ENCODE assay signal across 12 mouse cellular contexts in genomic region chrX:73911588-73911987, GRCm38 (mm10). TPM values are rescaled to one million over a fixed set of nuclear protein-coding genes. Genes with fewer than 3 reads are reported as not detected.
DNase-seq lines count a peak whose midpoint lies in the region; ATAC-seq and TF ChIP-seq lines count a peak whose summit lies in the region.
"Had no signal": no experiment of that assay in that cellular context is flagged by ENCODE, and none has a peak within 500 bp of the region (broad histone marks: within the 10 kb centered on the region; RNA-seq: fewer than 3 reads in every experiment).

No protein-coding gene starts in this region.

- peak; percentile 65 to 69 for DNase-seq in B cell, adult 2 months
- no peak for DNase-seq in liver, embryonic 14.5 days (ENCODE audit: low read depth in 3 of 3, low spot score in 3 of 3)
- DNase-seq in spleen, adult 2 months (ENCODE audit: low read depth in 1 of 2, low spot score in 2 of 2) = peak; percentile 50 to 71
- DNase-seq in layer of hippocampus, postnatal 36 days = no peak
- no peak for DNase-seq in left cerebral cortex, adult 11 months (ENCODE audit: low spot score)
- no peak for DNase-seq in left cerebral cortex, postnatal 25 days (ENCODE audit: low spot score in 2 of 2)
- DNase-seq: cerebellum, adult 9-11 months had no signal

- TF ChIP-seq POLR2A in spleen, adult 2 months (IDR thresholded peaks at IDR 0.05; ENCODE audit: low read depth, low read length) = no peak; the same call in 1 of the 2 replicates

- 28% methylated on average over 2 of the region's 2 CpGs for WGBS in liver, embryonic 14.5 days (ENCODE audit: insufficient replicate concordance)
- 33% methylated on average over 2 of the region's 2 CpGs for WGBS in spleen, adult 2 months

- no peak overlapping the region; a peak in 1 of 4 replicates for H3K4me3 ChIP-seq in liver, embryonic 14.5 days (ENCODE audit: insufficient read depth in 1 of 2, low read depth in 2 of 2, low read length in 2 of 2)
- H3K4me3 ChIP-seq in spleen, adult 2 months (ENCODE audit: extremely low read depth, insufficient read depth, insufficient read length) = peak overlapping the region; percentile 68
- H3K4me3 ChIP-seq: hindbrain, embryonic 13.5 days had no signal

- intact Hi-C loops in left cerebral cortex, postnatal 25 days (cut with DNase I) = no loop called here

- H3K27me3 ChIP-seq in liver, embryonic 14.5 days (ENCODE audit: control insufficient read depth, insufficient read depth, low read length) = no peaks in the 10 kb centered on the region
- no peaks in the 10 kb centered on the region for H3K27me3 ChIP-seq in spleen, adult 2 months (ENCODE audit: control insufficient read depth, insufficient read depth, low read length)
- H3K27me3 ChIP-seq: hindbrain, embryonic 13.5 days; stomach, embryonic 15.5 days had no signal

- peak overlapping the region; percentile 69 for H3K4me2 ChIP-seq in liver, embryonic 14.5 days (ENCODE audit: low read depth)

- H3K27ac ChIP-seq in liver, embryonic 14.5 days = no peak overlapping the region
- H3K27ac ChIP-seq in spleen, adult 2 months (ENCODE audit: insufficient read depth, low read length) = peak overlapping the region; percentile 94
- H3K27ac ChIP-seq: hindbrain, embryonic 13.5 days; stomach, embryonic 15.5 days had no signal

- no peak for TF ChIP-seq CTCF in liver, embryonic 14.5 days (IDR thresholded peaks at IDR 0.05; ENCODE audit: low read depth)
- TF ChIP-seq CTCF in spleen, adult 2 months (IDR thresholded peaks at IDR 0.05; ENCODE audit: extremely low read depth, insufficient read depth, insufficient read length, insufficient replicate concordance) = no peak

- no peaks in the 10 kb centered on the region for H3K9me3 ChIP-seq in liver, embryonic 14.5 days (ENCODE audit: control insufficient read depth, low read length)
- H3K9me3 ChIP-seq: hindbrain, embryonic 13.5 days; stomach, embryonic 15.5 days had no signal

- ATAC-seq in CD4-positive, CD25-positive, alpha-beta regulatory T cell, adult 4 months = peak; percentile 55
- ATAC-seq in liver, embryonic 14.5 days (ENCODE audit: insufficient read depth) = no peak

- no peak for TF ChIP-seq EP300 in liver, embryonic 14.5 days (IDR thresholded peaks at IDR 0.05; ENCODE audit: low read depth)

- H3K4me1 ChIP-seq in liver, embryonic 14.5 days (replicated peaks; ENCODE audit: control insufficient read depth in 2 of 2, insufficient read depth in 2 of 2, low read length in 1 of 2) = peaks cover 2 to 32% of the 10 kb centered on the region in 2 experiments; a peak in 3 of 4 replicates
- peaks cover 18% of the 10 kb centered on the region; the same call in 1 of the 2 replicates for H3K4me1 ChIP-seq in spleen, adult 2 months (ENCODE audit: control insufficient read depth, insufficient read depth, insufficient read length)
- H3K4me1 ChIP-seq: stomach, embryonic 15.5 days had no signal

- no peak overlapping the region; the same call in 1 of the 2 replicates for H3K9ac ChIP-seq in liver, embryonic 14.5 days (replicated peaks)
- H3K9ac ChIP-seq: hindbrain, embryonic 13.5 days; stomach, embryonic 15.5 days had no signal

- no peaks in the 10 kb centered on the region for H3K36me3 ChIP-seq in liver, embryonic 14.5 days (replicated peaks; ENCODE audit: control insufficient read depth, insufficient read depth, low read depth)
- no peaks in the 10 kb centered on the region for H3K36me3 ChIP-seq in spleen, adult 2 months (ENCODE audit: control insufficient read depth, insufficient read depth, low read length)
- H3K36me3 ChIP-seq: hindbrain, embryonic 13.5 days; stomach, embryonic 15.5 days had no signal

RNA-seq across cellular contexts. Expression of gene Arhgap4, which starts 10.1 kb away (rescaled TPM):
- polyA plus RNA-seq in CD4-positive, CD25-positive, alpha-beta regulatory T cell, adult 4 months (2017; shearing (Covaris generic)) = 100 to 1,000 TPM; 162 to 239 TPM
- polyA plus RNA-seq in liver, embryonic 14.5 days (2012; rRNA removed) = 7.2 and 7.8 TPM in 2 replicates
- 3.5 and 4.9 TPM in 2 replicates for polyA plus RNA-seq in liver, embryonic 14.5 days (2014; fragmentation: Nextera tagmentation; extraction: Ambion mirVana)
- 289 and 344 TPM in 2 replicates for polyA plus RNA-seq in spleen, adult 2 months (2012; rRNA removed)
- 1 to 10 TPM; 5.4 to 6.4 TPM for total RNA-seq in layer of hippocampus, postnatal 36 days (2021)
- total RNA-seq in left cerebral cortex, postnatal 25 days (2021) = 1 to 10 TPM; 3.6 to 4.7 TPM

RNA-seq across cellular contexts. Expression of gene Naa10, which starts 10.2 kb away (rescaled TPM):
- polyA plus RNA-seq in CD4-positive, CD25-positive, alpha-beta regulatory T cell, adult 4 months (2017; shearing (Covaris generic)) = 100 to 1,000 TPM; 181 to 200 TPM
- 64.1 and 73.0 TPM in 2 replicates for polyA plus RNA-seq in liver, embryonic 14.5 days (2012; rRNA removed)
- polyA plus RNA-seq in liver, embryonic 14.5 days (2014; fragmentation: Nextera tagmentation; extraction: Ambion mirVana) = 81.1 and 81.3 TPM in 2 replicates
- polyA plus RNA-seq in spleen, adult 2 months (2012; rRNA removed) = 36.8 and 42.8 TPM in 2 replicates
- 10 to 100 TPM; 65.5 to 70.5 TPM for total RNA-seq in layer of hippocampus, postnatal 36 days (2021)
- 10 to 100 TPM; 45.4 to 53.4 TPM for total RNA-seq in left cerebral cortex, postnatal 25 days (2021)

RNA-seq across cellular contexts. Expression of gene L1cam, which starts 15.7 kb away (rescaled TPM):
- polyA plus RNA-seq in CD4-positive, CD25-positive, alpha-beta regulatory T cell, adult 4 months (2017; shearing (Covaris generic)) = 10 to 100 TPM in 1 of 2 experiments, 1 to 10 TPM in 1; 7.3 to 13.0 TPM
- polyA plus RNA-seq in liver, embryonic 14.5 days (2012; rRNA removed) = 0.18 and 0.47 TPM in 2 replicates
- 0.16 and 0.20 TPM in 2 replicates for polyA plus RNA-seq in liver, embryonic 14.5 days (2014; fragmentation: Nextera tagmentation; extraction: Ambion mirVana)
- polyA plus RNA-seq in spleen, adult 2 months (2012; rRNA removed) = 4.4 and 5.5 TPM in 2 replicates
- total RNA-seq in layer of hippocampus, postnatal 36 days (2021) = 100 to 1,000 TPM; 134 TPM
- 100 to 1,000 TPM; 152 to 158 TPM for total RNA-seq in left cerebral cortex, postnatal 25 days (2021)

RNA-seq across cellular contexts. Expression of gene Renbp, which starts 19.1 kb away (rescaled TPM):
- polyA plus RNA-seq in CD4-positive, CD25-positive, alpha-beta regulatory T cell, adult 4 months (2017; shearing (Covaris generic)) = 10 to 100 TPM in 1 of 2 experiments, 1 to 10 TPM in 1; 6.4 to 15.1 TPM
- polyA plus RNA-seq in liver, embryonic 14.5 days (2012; rRNA removed) = 7.3 and 10.4 TPM in 2 replicates
- 13.7 and 14.8 TPM in 2 replicates for polyA plus RNA-seq in liver, embryonic 14.5 days (2014; fragmentation: Nextera tagmentation; extraction: Ambion mirVana)
- 13.3 and 17.9 TPM in 2 replicates for polyA plus RNA-seq in spleen, adult 2 months (2012; rRNA removed)
- total RNA-seq in layer of hippocampus, postnatal 36 days (2021) = 1 to 10 TPM; 3.0 to 4.2 TPM
- 1 to 10 TPM; 4.4 to 4.9 TPM for total RNA-seq in left cerebral cortex, postnatal 25 days (2021)

RNA-seq across cellular contexts. Expression of gene Avpr2, which starts 19.7 kb away (rescaled TPM):
- polyA plus RNA-seq in CD4-positive, CD25-positive, alpha-beta regulatory T cell, adult 4 months (2017; shearing (Covaris generic)) = 1 to 10 TPM; 2.6 to 3.3 TPM
- 0.01 TPM in 1 of 2 replicates, not detected in the other for polyA plus RNA-seq in liver, embryonic 14.5 days (2012; rRNA removed)
- polyA plus RNA-seq in liver, embryonic 14.5 days (2014; fragmentation: Nextera tagmentation; extraction: Ambion mirVana) = not detected in 2 replicates
- polyA plus RNA-seq in spleen, adult 2 months (2012; rRNA removed) = 0.05 and 0.07 TPM in 2 replicates
- total RNA-seq in layer of hippocampus, postnatal 36 days (2021) = not detected
- not detected for total RNA-seq in left cerebral cortex, postnatal 25 days (2021)
- total RNA-seq: left cerebral cortex, postnatal 14 days had no signal
- polyA plus RNA-seq: frontal cortex, adult 2 months had no signal

Comparison
In these comparisons a context has a peak if more than half of its experiments do, and no peak if none do; other contexts are left out.
1. DNase-seq: peak in B cell, adult 2 months (2 of 2) and spleen, adult 2 months (2 of 2); none in liver, embryonic 14.5 days (0 of 3), layer of hippocampus, postnatal 36 days (0 of 2), left cerebral cortex, adult 11 months (single experiment) and left cerebral cortex, postnatal 25 days (0 of 2).
2. RNA of gene Arhgap4, which starts 10.1 kb away (polyA plus RNA-seq): 289 to 344 TPM in spleen, adult 2 months and 162 to 239 TPM in CD4-positive, CD25-positive, alpha-beta regulatory T cell, adult 4 months; 3.5 to 7.8 TPM in liver, embryonic 14.5 days; every median in the first group is over 10 times any median in the second.